Mouse (Mus musculus) gastrocnemius, postnatal 4 days (tissue): ENCODE data around the gene Basp1. TPM values are rescaled to one million over a fixed set of nuclear protein-coding genes. Genes with fewer than 3 reads are reported as not detected.
A peak's percentile ranks its signal among the peaks of the same experiment; 100 is the strongest.

Source experiments
- DNase-seq, 2 experiments: peaks; one replicate each; pipeline ENCODE4 v3.0.0; 2021 to 2022; ENCODE audit warnings: low spot score in 2 of 2, mixed read lengths in 2 of 2
- total RNA-seq, 2 experiments: library from RNA; stranded (reverse); gene quantifications; 2 replicates each; pipeline ENCODE4 v1.2.3; 2021

Basp1 gene
- total RNA-seq, 2 experiments from 2014 or later = 49.3 to 54.5 TPM

DNA sequence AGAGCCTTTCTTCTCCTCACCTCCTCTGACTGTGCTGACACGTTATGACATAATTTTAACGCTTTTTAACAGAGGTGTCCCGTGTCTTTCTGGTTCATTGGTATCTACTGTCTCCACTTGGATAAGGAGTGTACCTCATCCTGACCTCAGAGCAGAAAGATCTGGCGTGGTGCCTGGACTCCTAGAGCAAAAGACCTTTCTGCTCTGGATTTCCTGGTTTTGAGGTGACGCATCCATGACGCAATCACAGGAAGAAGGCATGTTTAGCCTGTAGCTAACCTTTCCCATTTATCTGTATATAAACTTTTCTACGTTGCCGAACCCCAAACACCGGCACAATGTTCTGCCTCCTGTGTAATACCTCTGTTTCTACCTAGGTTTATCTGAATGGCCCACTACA lies 6.7 kb upstream of the Basp1 start:
- no peak for DNase-seq

- no peak for DNase-seq
Measured at GRCm38 (mm10) chr15:25416367-25416766, 2.8 kb upstream of the Basp1 start.

DNA sequence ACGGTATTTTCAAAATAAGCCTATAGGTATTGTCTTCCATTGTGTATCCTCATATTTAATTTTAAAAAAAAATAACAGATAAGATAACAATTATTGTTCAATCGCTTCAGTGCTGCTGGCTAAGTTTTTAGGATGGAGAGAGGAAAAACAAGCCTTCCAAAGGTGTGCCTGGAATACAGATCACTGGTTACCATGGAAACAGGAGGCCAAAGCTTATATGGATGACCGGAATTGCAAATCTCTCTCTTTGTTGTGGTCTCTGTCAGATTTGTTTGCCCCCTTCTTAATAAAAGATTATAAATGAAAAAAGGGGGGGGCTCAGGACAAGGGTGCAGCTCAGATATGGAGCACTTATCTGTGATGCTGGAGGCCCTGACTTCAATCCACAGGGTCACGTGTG lies 2.4 kb upstream of the Basp1 start:
- no peak for DNase-seq

- DNase-seq = peak; percentile 62 to 86
Measured at GRCm38 (mm10) chr15:25414747-25415119, 1.2 kb upstream of the Basp1 start.

DNA sequence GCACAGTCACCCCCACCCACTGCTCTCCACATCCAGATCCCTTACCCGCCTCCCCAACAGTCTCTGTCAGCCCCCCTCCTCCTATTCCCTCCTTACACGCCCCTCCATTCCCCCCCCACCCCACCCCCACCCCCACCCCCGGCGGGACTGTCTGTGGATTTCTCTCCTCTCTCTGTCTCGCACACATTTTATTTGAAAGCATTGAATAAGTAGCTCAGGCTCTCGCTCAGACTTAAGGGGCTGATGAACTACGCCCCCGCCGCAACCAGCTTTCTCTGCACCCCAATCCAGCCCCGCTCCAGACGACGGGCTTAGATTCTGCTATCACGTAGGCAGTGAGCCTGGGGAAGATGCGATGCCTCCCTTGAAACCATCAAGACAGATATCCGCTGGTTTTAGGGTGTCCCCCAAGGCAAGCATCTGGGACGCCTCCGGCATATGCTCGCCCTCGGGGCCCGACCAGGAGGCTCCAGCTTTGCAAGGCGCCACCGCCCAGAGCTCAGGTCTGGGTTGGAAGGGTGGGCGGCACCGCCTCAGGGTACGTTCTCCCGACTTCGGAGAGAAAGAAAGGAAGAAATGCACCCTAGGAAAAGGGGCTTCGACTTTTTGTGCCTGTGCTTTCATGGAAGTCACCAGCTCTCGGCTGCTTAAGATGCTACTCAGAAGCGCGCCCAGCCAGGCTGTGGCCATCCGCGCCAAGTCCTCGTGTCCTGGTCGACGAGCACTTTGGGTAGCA lies 615 bp upstream of the Basp1 start:
- DNase-seq = peak in 1 of 2 experiments; percentile 67

- peak in 1 of 2 experiments; percentile 28 for DNase-seq
Measured at GRCm38 (mm10) chr15:25412761-25413261, 753 bp downstream of the Basp1 start.

GRCm38 (mm10) chr15:25412171-25412641 lies 1.4 kb downstream of the Basp1 start:
- DNase-seq = peak in 1 of 2 experiments; percentile 51

DNA sequence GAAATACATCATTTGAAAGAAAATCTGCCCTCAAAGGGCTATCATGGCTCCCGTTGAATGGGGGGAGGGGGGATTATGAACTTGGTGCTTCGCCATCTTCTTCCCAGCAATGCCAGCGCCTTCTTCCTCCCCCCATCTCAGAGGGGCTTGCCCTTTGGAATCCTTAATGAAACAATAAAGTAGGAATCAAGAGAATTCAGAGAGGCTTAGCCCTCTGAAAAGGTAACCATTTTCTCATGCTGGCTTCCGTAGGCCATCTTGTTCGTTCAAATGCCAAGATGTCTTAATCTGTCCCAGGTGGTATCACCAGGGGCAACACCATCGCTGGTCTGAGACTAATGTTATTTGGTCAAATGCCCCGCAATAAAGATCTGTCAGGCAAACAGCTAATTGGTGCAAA lies 2.1 kb downstream of the Basp1 start:
- DNase-seq = no peak

- DNase-seq = no peak
Measured at GRCm38 (mm10) chr15:25405926-25406325, 7.6 kb downstream of the Basp1 start.

DNA sequence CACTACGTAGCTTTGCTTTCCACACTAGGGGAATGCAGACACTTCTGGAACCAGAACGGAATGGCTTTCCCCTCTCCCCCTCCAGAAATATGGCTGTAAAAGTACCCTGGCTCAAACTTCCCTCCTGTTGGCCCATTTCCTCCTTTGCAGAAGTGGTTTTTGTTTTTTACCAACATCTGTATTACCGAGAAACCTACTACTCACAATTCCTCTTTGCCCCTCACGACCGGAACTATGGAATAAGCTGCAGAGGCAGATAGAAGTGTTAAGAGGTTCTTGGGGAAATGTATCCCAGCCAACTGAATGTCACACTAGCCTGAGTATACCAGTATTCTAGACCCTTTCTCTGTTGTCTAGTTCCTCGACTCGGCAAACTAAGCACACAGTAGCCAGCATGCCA lies 9.7 kb downstream of the Basp1 start:
- no peak for DNase-seq

GRCm38 (mm10) chr15:25402001-25402400 lies 11.6 kb downstream of the Basp1 start:
- DNase-seq = no peak

DNA sequence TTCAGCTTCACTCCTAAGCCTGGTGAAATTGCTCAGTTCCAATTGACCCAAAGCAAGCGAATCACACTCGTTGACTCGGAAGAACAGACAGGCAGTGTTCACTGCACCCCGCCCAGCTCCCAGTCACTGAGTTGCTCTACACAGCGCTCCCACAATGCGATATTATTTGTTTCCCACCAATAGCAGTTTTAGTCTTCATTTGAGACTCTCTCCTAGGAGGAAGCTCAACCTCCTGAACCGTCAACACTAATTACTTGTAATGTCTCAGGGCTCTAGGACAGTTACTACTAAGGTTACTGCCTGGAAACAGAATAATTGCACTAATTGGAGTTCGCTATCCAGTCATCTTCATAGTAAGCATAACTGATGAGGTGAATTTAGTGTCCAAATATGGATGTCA lies 13.3 kb downstream of the Basp1 start:
- DNase-seq = no peak

GRCm38 (mm10) chr15:25395912-25396590 lies 17.5 kb downstream of the Basp1 start:
- no peak for DNase-seq

DNA sequence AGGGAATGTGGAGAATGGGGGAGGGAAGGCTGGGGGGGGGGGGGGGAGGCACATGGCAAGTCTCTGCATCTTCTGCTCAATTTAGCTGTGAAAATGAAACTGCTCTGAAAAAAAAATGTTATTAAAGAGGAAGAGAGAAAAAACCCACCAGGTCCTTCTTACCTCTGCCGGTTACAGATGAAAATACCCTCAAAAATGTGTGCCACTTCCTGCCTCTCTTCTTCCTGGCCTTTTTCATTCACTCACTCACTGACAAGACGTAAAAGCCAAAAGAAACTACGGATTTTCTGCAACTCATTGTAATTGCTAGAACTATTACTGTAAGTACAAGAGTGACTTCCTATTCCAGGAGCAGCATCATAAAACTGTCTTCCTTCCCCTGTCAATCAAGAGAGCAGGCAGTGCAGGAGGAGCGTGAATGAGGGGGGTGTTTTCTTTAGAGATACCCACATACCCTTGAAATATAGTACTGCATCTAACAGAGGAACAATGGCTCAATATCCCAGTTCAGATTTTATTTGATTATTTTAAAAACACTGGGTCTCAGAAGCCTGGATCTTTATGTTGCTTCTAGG lies 21.0 kb downstream of the Basp1 start:
- no peak for DNase-seq

DNA sequence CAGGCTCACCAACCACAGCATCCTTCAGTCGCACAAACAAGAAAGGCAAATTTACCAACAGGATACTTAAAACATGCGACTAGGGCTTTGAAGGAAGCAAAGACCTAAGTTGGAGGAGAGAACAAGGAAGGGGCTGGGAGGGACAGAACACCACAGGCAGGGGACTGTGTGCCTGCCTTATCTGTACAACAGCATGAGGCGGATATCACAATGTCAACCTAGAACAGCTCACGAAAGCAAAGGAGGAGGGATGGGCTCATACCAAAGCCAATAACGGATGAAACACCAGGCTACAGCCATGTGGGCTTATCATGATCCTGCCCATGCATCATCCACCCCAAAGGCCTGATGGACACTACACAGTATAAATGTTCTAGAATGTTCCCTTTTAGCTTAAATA lies 22.4 kb downstream of the Basp1 start:
- DNase-seq = no peak

DNA sequence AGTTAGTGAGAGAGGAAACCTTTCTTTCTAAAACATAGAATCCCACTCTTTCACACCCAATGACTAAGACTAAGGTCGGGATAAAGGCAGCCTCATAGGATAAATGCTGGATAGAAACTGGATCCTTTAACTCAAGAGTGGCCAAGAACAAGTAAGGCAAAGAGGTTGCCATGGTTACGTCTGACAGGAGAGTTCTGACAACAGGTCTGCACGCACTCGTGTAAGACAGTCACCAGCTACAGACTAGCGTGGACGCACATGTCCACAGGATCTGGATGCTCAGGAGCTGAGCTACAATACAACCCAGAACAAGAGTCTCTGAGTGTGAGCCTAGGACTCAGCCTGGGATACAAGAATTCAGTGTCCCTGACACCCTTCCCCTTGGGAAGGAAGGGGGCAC lies 26.0 kb downstream of the Basp1 start:
- DNase-seq = no peak

- no peak for DNase-seq
Measured at GRCm38 (mm10) chr15:25380051-25380450, 33.5 kb downstream of the Basp1 start.

DNA sequence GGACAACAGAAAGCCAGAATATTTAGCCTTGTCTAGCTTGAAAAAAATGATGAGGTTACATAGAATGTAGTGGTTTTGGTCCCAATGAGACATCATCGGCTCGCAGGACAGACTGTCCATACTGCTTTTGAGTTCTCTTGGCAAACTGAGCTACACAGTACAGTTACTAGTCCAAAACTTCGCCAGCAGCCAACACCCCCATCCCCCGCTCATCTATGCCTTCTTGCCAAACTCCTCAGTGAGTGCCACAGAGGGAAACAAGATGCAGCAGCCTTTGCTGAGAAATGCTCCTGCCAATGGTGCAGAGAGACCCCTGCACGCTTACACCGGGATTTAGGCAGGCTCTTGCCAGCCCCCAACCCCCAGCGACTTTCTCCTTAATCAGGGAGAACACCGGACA lies 34.9 kb downstream of the Basp1 start:
- no peak for DNase-seq

GRCm38 (mm10) chr15:25376914-25377313 lies 36.6 kb downstream of the Basp1 start:
- no peak for DNase-seq

DNA sequence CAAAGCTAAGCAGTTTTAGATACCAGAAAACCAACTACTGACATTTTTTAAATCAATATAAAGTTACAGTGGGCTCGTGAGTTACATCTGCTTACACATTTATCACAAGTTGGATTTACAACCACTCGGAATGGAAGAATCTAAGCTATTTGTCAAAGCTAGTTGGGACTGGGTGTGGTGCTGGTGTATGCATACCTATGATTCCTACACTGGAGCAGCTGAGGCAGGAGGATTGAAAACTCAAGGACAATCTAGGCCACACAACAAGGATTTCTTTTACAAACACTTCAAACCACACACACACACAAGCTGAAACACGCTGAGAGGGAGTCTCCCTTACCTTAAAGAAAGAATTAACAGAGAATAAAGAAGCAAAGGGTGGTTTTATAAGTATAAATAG lies 40.1 kb downstream of the Basp1 start:
- DNase-seq = no peak

- DNase-seq = no peak
Measured at GRCm38 (mm10) chr15:25369522-25369921, 44.0 kb downstream of the Basp1 start.

DNA sequence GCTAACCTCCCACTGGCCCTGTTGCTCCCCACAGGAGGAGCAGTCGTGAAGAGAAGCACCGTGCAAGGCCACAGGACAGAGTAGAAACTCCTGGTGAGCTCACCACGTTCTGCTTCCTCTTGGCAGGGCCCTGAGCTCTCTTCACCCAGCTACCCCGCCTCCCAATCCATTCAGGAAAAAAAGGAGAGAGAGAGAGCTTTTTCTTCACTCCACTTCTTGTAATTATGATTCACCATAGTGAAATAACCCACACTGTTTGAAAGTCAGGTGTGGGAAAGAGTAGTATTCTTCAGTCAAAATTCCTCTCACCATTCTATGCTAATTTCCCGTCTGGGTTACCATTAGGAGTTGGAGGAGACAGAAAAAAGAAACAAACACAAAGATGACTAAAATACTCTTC lies 48.1 kb downstream of the Basp1 start:
- DNase-seq = no peak
